Mouse (Mus musculus) NIH3T3 (cell line): ENCODE results near the gene Ndufaf7.

Source experiments
- DNase-seq: peaks from one replicate; pipeline ENCODE4 v3.0.0-alpha.2; 2012; ENCODE audit warnings: low read depth

The Ndufaf7 gene

GRCm38 (mm10) chr17:78936466-78937228 lies at the start of gene Ndufaf7, which contains the start of gene Cebpz:
Gene Ndufaf7, plus strand, starts transcription at chr17:78937136.
Gene Cebpz, minus strand, starts transcription at chr17:78937066.
- DNase-seq, result peak; percentile 99

DNA sequence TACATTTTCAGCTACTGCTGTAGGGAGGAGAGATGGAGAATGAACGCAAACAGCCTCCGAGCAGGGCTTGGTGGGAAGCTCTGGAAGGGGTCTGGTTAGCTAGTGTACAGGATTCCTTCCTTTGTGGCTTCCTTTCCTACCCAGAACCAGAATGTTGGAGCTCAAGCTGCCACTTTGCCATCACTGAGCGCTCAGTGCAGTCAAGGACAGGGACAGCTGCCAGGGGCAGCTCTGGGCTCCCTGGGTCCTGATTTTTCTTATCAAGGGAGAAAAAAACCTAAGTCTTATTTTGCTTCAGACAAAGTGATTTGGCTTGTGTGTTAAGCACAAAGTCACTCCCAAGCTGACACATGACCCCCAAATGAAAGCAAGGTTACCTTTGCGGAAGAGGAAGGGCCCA lies 48.4 kb upstream of the Ndufaf7 start:
- DNase-seq, result no peak

GRCm38 (mm10) chr17:78889184-78889583 lies 47.8 kb upstream of the Ndufaf7 start:
- no peak for DNase-seq

- DNase-seq, result no peak
Observed at GRCm38 (mm10) chr17:78891020-78891419, 45.9 kb upstream of the Ndufaf7 start.

DNA sequence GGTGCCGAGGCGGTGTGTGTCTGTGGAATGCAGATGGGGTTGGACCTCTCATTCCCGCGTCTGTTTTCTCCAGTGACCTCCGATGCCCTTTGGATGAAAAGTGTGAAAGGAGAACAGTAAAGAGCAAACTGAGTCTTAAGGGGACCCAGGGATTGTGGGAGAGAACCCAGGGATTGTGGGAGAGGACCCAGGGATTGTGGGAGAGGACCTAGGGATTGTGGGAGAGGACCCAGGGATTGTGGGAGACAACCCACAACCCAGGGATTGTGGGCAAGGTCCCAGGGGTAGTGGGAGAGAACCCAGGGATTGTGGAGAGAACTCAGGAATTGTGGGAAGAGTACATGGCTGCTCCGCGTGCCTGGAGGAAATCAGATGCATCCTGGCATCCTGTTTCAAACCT lies 41.9 kb upstream of the Ndufaf7 start:
- DNase-seq, result no peak

- DNase-seq, result peak; percentile 95
Observed at GRCm38 (mm10) chr17:78895394-78895793, 41.5 kb upstream of the Ndufaf7 start.

GRCm38 (mm10) chr17:78903158-78903557 lies 33.8 kb upstream of the Ndufaf7 start:
- no peak for DNase-seq

DNA sequence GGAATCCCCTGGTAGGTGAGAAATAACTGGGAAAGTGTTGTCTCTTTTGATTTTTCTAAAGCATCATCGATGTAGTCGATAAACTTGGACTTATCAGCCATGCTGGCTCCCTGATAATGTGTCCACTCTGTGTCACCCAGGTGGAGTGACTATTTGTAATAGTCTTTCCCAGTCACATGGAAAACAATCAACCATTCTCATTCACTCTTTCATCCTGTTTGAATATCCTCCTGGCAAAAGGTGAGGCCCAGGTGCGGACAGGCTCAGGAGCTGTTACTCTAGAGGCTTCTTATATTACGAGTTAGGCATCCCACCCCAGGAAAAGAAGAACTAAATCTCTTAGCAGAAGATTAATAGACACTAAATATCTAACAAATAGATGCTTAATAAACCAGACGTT lies 30.0 kb upstream of the Ndufaf7 start, which contains the start of gene Sult6b1:
Gene Sult6b1, minus strand, starts transcription at position 101 of the 400 bp plus-strand sequence.
- DNase-seq, result no peak

DNA sequence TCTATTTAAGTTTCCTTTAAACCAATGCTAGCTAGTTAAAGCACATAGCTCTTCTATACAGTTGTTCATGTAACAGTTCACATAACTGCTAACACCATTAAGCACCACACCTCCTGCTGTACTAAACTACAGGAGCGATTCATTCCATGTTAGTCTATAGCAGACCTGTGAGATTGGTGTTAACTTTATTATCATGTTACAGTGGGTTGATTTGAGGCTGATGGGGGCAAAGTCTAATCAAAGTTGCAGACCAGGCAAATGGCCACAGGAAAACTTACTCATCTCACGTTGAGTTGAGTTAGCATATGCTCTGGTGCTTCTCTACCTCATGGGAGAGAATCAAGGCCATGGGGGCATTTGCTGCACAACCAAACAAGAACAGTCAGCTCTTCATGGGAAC lies 27.6 kb upstream of the Ndufaf7 start:
- no peak for DNase-seq

- DNase-seq, result no peak
Observed at GRCm38 (mm10) chr17:78912861-78913281, 24.1 kb upstream of the Ndufaf7 start.

GRCm38 (mm10) chr17:78913921-78914320 lies 23.0 kb upstream of the Ndufaf7 start:
- no peak for DNase-seq

GRCm38 (mm10) chr17:78915772-78916171 lies 21.2 kb upstream of the Ndufaf7 start:
- DNase-seq, result peak; percentile 57

- DNase-seq, result peak; percentile 89
Observed at GRCm38 (mm10) chr17:78916369-78916813, 20.5 kb upstream of the Ndufaf7 start, which contains the start of gene Cebpzos. Gene Cebpzos, plus strand, starts transcription at chr17:78916500.

DNA sequence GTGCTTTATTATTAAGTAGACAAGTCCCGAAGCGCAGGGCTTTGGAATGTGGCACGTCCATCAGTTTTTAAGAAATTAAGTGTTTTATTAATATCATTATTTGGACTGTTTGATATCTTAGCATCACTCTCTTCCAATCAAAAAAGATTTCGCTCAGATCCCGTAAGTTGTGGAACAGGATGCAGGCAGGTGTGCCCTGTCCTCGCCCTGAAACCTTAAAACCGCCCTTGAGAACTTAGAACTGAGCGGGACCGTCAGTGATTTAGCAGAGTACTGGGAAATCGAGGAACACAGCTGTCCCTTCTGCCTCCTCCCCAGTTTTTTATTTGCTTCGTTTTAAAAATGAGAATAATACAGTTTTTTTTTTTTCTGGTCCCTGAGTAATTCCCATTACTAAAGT lies 20.0 kb upstream of the Ndufaf7 start:
- DNase-seq, result no peak

GRCm38 (mm10) chr17:78917696-78918095 lies 19.2 kb upstream of the Ndufaf7 start:
- DNase-seq, result no peak

DNA sequence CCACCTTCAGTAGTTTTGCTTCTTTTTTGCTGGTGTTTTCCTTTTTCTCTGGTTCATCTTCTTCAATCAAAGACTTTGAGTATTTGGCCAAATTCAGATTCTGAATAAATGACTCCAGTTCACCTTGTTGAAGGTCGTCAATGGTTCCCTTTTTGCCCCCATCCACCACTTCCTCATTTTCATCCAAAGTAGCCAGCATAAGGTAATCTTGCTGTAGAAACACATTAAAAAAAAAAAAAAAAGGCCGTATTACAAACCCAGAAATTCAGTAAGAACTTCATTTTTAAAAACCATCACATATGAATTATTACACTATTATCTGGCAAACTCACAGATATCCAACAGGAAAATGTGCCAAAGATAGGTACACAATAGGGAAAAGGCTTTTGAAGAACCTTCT lies 1.1 kb upstream of the Ndufaf7 start:
- DNase-seq, result no peak

DNA sequence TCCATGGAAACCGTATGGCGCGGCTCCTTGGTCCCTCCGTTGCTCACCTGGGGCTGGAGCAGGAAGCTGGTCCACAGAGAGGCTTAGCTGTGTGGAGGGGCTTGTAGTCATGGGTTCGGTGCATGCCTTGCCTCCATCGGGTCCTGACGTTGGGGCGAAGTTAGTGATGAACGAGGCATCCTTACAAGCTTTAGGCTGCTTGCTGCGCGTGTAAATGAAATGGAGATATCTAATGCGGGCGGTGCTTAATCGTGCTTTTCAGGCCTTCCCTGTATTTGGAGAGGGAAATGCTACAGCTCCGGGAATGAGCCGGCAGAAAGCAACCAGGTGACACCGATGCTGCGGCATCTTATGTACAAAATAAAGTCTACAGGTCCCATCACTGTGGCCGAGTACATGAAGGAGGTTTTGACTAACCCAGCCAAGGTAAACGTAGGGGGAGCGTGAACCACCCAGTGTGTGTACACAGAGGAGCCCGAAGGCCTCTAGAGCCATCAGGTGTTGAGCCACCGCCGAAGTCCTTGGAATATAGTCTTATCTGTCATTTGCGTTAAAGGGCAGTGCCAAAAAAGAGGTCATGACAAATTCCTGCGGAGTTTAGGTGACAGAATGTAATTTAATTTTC lies 405 bp downstream of the Ndufaf7 start:
- DNase-seq, result no peak

- no peak for DNase-seq
Observed at GRCm38 (mm10) chr17:78938927-78939326, 2.0 kb downstream of the Ndufaf7 start.

- no peak for DNase-seq
Observed at GRCm38 (mm10) chr17:78942579-78942978, 5.6 kb downstream of the Ndufaf7 start.

- no peak for DNase-seq
Observed at GRCm38 (mm10) chr17:78951225-78951624, 14.3 kb downstream of the Ndufaf7 start.

DNA sequence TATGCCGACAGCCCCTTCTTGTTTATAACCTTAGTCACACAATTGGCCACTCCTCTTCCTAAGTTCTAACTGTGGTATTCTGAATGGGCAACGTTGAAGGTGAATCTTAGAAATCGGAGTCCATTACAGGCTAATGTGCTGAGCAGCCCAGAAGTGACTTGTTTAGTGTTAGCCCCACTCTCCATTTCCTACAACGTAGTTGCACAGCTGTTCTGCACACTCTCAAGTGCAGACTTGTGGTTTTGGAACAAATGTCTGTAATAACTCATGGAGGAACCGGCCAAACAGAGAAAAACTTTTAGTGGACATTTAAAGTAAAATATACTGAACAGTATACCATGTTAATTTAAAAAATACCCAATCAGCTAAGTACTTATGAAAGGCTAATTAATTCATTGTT lies 15.1 kb downstream of the Ndufaf7 start:
- no peak for DNase-seq

DNA sequence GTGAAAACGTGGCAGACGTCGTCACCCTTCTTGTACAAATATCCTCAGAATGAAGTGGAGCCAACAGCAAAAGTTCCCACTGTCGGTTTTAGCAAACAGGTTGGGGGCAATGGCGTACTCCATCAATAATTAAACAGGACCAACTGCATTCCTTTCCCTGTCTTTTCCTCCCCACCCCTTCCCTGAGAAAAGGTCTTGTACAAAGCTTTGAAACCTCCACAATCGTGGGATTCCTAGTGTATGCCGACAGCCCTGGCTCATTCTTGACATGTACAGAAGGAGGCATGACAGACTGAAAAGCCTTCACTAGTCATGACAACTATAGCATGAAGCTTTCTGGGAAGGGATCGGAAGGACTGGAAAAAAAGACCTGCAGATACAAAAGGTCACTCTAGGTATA lies 16.3 kb downstream of the Ndufaf7 start:
- DNase-seq, result no peak

DNA sequence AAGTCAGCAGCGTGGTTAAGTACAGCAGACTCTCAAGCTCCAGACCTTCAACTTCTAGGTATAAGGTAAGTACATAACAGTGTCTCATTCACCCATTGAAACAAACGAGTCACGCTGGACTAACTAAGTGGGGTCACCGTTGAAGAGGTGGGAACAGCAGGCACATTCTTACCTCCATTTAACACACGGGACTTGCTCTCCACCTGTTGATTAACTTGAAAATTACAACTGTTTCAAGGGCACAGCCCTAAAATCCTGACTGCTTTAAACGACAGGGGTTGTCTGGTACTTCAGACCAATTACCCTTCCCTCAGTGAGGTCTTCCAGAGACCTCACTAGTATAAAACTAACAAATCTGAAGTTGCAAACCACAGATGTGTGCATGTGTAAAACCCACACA lies 22.5 kb downstream of the Ndufaf7 start:
- no peak for DNase-seq
